Mouse (Mus musculus): ENCODE data around the gene Slc29a1.
A peak's percentile ranks its signal among the peaks of the same experiment; 100 is the strongest.

The Slc29a1 gene

DNA sequence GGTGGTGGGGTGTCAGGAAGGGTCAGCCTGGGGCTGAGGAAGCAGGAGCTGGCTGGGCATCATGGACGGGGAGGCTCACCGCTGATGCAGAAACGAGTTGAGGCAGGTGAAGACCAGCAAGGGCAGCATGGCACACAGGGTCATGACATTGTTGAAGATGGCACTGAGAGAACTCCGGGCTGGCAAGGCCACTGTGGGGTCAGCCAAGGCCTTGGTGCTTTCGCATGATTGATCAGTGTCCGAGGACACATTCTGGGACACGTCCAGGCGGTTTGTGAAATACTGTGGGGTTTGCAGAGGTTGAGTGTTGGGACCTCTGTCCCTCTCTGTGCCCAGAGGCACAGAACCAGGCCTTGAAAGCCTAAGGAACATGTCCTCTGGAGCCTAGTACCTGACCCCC is 9.6 kb downstream of the Slc29a1 start:
- no peak for DNase-seq (ENCODE audit: low read depth, low spot score)

DNA sequence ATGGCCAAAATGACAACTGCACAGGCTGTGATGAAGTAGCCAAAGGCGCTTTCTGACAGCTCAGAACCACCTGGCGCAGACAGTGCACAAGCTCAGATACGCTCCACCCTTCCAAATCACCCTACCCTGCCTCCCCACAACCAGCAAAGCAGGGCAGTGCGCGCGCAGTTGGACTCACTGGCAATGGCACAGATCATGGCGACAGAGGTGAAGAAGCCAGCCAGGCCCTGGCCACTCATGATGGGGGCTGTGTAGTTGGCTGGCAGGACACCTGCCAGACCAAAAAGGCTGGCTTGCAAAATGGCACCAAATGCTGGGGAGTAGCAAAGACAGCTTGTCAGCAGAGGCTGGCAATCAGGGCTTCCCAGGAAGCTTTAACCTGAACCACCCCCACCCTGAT is 10.2 kb downstream of the Slc29a1 start:
- DNase-seq (ENCODE audit: low read depth, low spot score), result no peak

- no peak for DNase-seq (ENCODE audit: low read depth, low spot score)
These were observed 11.0 kb downstream of the Slc29a1 start for GRCm38 (mm10) chr17:45588370-45588769.

GRCm38 (mm10) chr17:45586449-45586837 is 13.0 kb downstream of the Slc29a1 start:
- no peak for DNase-seq (ENCODE audit: low read depth, low spot score)

DNA sequence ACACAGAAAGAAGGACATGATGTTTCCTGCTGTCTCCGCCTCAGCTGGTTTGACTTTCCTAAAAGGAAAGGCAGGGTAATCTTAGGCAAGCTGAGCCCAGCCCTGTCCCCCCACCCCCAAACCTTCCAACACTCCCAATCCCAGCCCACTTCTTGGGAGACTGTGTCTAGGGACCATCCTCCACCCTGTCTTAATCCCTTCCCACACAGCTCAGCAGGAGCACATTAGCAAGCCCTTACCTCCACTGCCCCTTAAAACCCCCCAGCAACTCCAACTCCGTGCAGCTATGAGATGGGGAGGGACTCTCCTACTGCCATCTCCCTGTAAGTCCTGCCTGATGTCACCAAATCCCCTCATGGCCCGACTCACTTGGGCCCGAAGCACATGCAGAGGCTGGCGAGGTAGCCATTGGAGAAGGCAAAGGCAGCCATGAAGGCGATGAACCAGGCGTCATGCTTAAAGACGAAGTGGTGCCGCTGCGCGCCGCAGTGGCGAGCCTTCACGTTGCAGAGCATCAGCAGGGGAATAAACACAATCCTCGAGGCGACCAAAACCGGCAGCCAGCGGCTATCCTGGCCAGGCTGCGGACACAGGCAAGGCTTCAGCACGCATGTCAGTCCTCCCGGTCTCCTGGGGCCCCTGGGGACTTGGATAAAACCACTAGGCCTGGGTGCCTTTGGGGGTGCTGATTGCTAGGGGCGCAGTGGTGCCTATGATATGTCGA is 13.5 kb downstream of the Slc29a1 start:
- no peak for DNase-seq (ENCODE audit: low read depth, low spot score)

GRCm38 (mm10) chr17:45584939-45585678 is 14.3 kb downstream of the Slc29a1 start:
- peak; percentile 68 for DNase-seq (ENCODE audit: low read depth, low spot score)

GRCm38 (mm10) chr17:45584096-45584896 is 15.1 kb downstream of the Slc29a1 start:
- no peak for DNase-seq (ENCODE audit: low read depth, low spot score)

DNA sequence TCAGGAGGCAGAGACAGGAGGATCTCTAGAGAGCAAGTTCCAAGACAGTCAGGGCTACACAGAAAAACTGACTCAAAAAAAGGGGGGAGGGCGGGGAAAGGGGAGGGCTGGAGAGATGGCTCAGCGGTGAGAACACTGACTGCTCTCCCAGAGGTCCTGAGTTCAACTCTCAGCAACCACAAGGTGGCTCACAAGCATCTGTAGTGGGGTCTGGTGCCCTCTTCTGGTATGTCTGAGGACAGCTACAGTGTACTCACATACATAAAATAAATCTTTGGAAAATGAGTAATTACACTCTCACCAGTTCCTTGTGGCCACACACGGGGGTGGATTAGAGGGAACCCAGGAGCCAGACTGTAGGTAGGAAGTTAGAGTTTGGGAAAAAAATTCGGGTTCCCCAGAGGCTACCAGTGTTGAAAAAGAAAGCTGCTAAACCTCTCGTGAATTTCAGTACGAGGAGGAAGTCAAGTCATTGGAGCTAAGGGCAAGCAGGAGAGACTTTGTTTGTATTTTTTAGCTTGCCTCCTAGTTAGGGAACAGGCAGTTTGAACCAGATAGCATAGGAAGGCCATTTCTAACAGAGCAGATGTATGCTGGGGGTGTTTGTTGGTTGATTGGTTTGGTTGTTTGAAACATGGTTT is 16.6 kb downstream of the Slc29a1 start:
- no peak for DNase-seq (ENCODE audit: low read depth, low spot score)

DNA sequence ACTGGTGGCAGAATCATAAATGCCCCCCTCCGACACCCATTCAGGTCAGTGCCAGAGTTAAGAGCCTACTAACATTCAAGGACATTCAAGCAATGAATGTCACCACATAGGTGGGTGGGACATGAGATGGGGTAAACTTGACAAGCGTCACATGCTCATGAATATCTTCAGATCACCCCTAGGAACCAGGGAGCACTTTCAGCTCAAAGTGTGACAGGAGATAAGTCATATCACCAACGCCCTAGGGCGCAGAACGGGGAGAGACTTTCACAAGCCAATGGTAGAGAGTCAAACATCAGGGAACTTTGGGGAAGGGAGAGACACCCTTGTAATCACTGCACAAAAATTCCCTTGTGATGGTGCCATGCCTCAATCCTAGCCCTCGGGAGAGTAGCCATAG is 17.2 kb downstream of the Slc29a1 start:
- DNase-seq (ENCODE audit: low read depth, low spot score), result no peak

GRCm38 (mm10) chr17:45581567-45581983 is 17.8 kb downstream of the Slc29a1 start:
- peak; percentile 67 for DNase-seq (ENCODE audit: low read depth, low spot score)

DNA sequence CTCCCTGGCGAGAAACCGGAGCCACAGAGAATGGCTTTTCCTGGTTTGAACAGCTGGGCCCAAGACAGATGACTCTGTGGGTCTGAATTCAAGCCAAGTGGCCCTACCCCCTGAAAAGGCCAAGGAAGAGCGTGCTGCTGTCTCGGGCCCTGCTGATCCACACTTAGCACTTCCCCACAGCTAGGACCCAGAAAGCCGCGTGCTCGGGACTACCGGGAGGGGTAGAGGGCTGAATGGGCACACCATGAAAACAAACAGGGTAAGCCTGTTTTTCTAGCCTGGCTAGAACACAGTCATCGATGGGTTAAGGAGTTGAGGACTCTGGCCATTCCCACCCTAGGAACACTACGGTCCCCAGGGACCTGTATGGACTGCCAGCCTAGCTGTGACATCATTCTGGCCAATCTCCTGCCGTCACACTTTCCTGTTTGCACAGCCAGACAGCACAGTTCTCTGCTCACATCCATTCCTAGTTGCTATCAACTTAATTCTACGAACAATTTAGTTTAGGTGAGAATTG is 18.4 kb downstream of the Slc29a1 start:
- DNase-seq (ENCODE audit: low read depth, low spot score), result no peak

- DNase-seq (ENCODE audit: low read depth, low spot score), result no peak
These were observed 19.9 kb downstream of the Slc29a1 start for GRCm38 (mm10) chr17:45579554-45579953.

DNA sequence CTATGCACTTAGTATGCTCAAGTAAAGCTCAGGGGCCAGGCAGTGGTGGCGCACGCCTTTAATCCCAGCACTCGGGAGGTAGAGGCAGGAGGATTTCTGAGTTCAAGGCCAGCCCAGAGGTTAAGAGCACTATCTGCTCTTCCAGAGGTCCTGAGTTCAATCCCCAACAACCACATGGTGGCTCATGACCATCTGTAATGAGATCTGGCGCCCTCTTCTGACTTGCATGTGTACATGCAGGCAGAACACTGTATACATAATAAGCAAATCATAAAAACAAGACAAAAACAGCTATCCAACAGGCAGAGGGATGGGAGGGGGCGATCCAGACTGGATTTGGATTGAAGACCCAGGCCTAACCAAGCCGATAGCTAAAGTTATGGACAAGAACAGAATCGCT is 20.6 kb downstream of the Slc29a1 start:
- no peak for DNase-seq (ENCODE audit: low read depth, low spot score)

DNA sequence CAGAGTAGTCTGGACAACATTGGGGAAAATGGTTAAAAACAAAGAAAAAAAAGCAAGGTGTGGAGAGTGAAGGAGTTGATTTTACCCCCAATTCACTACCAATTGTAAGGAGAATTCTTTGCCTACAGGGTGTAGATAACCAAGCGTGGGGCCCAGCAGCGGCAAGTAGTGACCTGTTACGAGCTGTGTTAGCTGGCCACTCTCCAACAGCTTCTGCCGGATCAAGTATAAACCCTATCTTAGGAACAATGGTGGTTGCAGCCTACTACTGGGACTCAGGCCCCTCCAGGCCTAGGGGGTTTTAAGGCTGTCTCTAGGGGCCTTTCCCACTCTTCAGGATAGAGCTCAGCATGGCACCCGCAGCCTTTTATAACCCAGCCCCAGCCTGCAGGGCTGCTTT is 21.2 kb downstream of the Slc29a1 start:
- no peak for DNase-seq (ENCODE audit: low read depth, low spot score)

DNA sequence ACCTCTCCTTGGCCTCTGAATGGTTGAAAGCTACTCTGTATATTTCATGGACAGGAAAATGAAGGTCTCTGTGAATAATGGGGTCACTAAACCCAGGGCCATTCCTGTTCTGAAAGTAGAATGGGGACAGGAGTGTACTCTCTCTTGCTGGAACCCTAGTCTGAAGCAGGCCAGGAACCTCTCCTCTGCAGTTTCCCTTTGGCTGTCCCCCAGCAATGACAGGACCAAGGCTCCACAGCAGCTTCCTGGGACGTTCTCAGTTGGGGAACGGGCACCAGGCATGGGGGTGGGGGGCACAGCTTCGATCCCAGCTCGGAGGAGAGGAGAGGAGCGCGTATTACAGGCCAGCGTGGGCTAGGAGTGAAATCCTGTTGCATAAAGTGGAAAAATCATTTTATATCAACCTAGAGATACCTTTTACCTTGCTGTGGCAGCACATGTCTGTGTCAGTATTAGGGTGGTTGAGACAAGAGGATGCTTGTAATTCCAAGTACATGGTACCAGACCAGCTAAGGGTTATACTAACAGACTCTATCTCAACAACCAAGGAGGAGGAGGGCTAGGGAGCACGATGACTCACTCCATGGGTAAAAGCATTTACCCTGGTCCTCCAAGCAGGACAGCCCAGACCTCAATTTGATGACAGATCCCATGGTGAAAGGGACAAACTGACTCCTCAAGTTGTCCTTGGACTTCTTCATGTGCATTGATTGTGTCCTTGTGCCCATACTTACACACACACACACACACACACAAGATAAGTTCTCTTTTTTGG is 24.1 kb downstream of the Slc29a1 start:
- DNase-seq (ENCODE audit: low read depth, low spot score), result no peak

DNA sequence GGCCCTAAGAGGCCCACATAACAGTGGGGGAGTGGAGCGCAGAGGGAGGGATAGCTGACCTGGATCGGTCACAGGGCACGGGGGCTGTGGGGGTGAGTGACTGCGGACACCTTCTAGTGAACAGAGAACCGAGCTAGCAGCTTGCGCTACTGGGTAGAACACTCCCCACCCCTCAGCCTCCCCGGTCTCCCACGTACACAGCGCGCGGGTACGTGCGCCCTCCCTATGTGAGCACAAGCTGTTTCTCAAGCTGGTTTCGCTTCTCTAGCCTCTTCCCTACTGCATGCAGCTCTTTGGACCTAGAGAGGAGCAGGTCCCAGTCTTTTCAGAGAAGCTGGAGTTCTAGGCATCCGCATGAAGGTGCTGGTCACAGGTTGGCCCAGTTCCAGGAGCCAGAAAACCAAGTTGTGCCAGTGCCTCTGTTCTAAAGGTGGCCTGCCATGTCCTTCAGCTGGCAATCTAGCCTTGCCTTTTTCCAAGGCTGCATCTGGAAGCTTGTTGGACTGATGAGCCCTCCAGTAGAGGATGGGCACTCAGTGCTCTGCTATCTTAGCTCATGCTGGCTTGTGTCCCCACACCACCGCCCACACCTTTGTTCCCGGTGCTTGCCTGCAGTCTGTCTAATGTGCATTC is 25.2 kb downstream of the Slc29a1 start:
- DNase-seq (ENCODE audit: low read depth, low spot score), result no peak

- peak; percentile 80 for DNase-seq (ENCODE audit: low read depth, low spot score)
These were observed 25.7 kb downstream of the Slc29a1 start for GRCm38 (mm10) chr17:45573780-45574123.

DNA sequence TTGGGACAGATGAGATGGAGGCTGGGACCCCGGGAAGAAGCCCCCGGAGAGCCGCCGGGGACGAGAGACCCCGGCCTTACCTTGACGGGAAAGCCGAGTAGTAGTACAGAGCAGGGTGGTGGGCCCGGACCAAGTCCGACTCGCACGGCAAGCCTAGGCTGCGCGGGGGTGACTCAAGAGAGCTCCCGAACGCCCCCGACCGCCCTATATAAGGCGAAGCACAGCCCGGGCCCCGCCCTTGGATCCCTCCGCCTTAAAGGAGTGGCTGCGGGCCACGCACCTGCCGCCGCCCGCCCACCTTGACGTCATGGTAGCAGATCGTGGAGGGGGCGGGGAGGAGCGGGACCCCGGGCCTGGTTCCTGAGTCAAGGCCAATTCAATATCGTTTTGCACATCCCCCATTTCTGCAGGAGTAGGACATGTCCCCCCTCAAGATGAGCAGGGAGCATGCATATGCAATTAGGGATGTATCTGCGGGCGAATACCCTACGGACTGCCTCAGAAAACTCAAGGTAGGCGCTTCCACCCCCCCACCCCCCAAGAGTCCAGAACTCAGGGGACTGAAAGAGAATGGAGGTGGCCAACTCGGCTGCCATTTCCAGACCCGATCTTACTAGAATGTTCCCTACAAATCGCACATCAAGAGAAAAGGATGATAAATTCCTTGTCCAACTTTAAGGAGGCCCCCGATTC is 26.2 kb downstream of the Slc29a1 start, which contains the start of gene Hsp90ab1:
Hsp90ab1 (minus strand) TSS at position 185 of the 693 bp plus-strand sequence.
- DNase-seq (ENCODE audit: low read depth, low spot score), result peak; percentile 94
